Mouse (Mus musculus) heart, embryonic 15.5 days (tissue): ENCODE measurements around the gene Gm26897. TPM values are rescaled to one million over a fixed set of nuclear protein-coding genes. Genes with fewer than 3 reads are reported as not detected.

ENCODE experiments used
- ATAC-seq: fragments of 200-750 bp; cut with Nextera tagmentation; replicated peaks from 2 replicates; pipeline ENCODE4 v1.8.0; 2017; ENCODE audit warnings: low read depth, moderate TSS enrichment; ENCODE audit not compliant: insufficient number of reproducible peaks, insufficient read depth, low FRiP score
- H3K27ac ChIP-seq: fragments of 300-500 bp; sonication (generic); 2 replicates; pipeline ENCODE4 v1.5.1; 2015; ENCODE audit warnings: mild to moderate bottlenecking, inconsistent platforms
- H3K27me3 ChIP-seq: fragments of 300-500 bp; sonication (generic); 2 replicates; pipeline ENCODE4 v1.6.1; 2015; ENCODE audit warnings: inconsistent platforms
- H3K36me3 ChIP-seq: fragments of 300-500 bp; sonication (generic); 2 replicates; pipeline ENCODE4 v1.6.1; 2015; ENCODE audit warnings: mild to moderate bottlenecking, inconsistent platforms
- H3K4me1 ChIP-seq: fragments of 300-500 bp; sonication (generic); replicated peaks from 2 replicates; pipeline ENCODE4 v1.6.1; 2015; ENCODE audit warnings: inconsistent platforms
- H3K4me2 ChIP-seq: fragments of 300-500 bp; sonication (generic); 2 replicates; pipeline ENCODE4 v1.6.1; 2015; ENCODE audit warnings: inconsistent platforms, mild to moderate bottlenecking, moderate library complexity
- H3K4me3 ChIP-seq: fragments of 300-500 bp; sonication (generic); 2 replicates; pipeline ENCODE4 v1.5.1; 2015; ENCODE audit warnings: mild to moderate bottlenecking, inconsistent platforms
- H3K9ac ChIP-seq: fragments of 300-500 bp; sonication (generic); 2 replicates; pipeline ENCODE4 v1.6.1; 2015; ENCODE audit warnings: mild to moderate bottlenecking, inconsistent platforms
- H3K9me3 ChIP-seq: fragments of 300-500 bp; sonication (generic); replicated peaks from 2 replicates; pipeline ENCODE4 v1.6.1; 2016; ENCODE audit warnings: inconsistent platforms
- WGBS: fragments of 180-500 bp; shearing (Covaris S2); methylation state at CpG from one replicate; pipeline ENCODE4 v1.1.7; 2015; ENCODE audit warnings: mixed read lengths; 5-methylcytosine and 5-hydroxymethylcytosine counted together
- polyA plus RNA-seq: library from polyadenylated mRNA; unstranded; fragments of >200 nt; fragmentation: Nextera tagmentation; extraction: Ambion mirVana; gene quantifications from 2 replicates; pipeline ENCODE4 v1.2.1, GENCODE M21; 2015

Gm26897 gene
- polyA plus RNA-seq, 1 experiment from 2014 or later, result not detected

GRCm38 (mm10) chr5:111772591-111773406, 39.1 kb downstream of the Gm26897 start:
- no peaks in the 10 kb centered on the region for H3K36me3 ChIP-seq
- H3K4me3 ChIP-seq, result no peak overlapping the region
- ATAC-seq, result no peak
- peak overlapping the region; percentile 18; the same call in 1 of the 2 replicates for H3K27ac ChIP-seq
- H3K9me3 ChIP-seq, result no peaks in the 10 kb centered on the region
- H3K4me2 ChIP-seq, result no peak overlapping the region
- H3K27me3 ChIP-seq, result no peaks in the 10 kb centered on the region
- whole genome bisulfite sequencing, result 52% methylated on average over 13 of the region's 13 CpGs
- H3K4me1 ChIP-seq, result peaks cover 35% of the 10 kb centered on the region
- H3K9ac ChIP-seq, result no peak overlapping the region

GRCm38 (mm10) chr5:111773407-111773733, 39.6 kb downstream of the Gm26897 start:
- peaks cover 35% of the 10 kb centered on the region for H3K4me1 ChIP-seq
- no peak overlapping the region for H3K4me3 ChIP-seq
- H3K9ac ChIP-seq, result no peak overlapping the region
- H3K36me3 ChIP-seq, result no peaks in the 10 kb centered on the region
- no peaks in the 10 kb centered on the region for H3K27me3 ChIP-seq
- H3K27ac ChIP-seq, result no peak overlapping the region
- H3K9me3 ChIP-seq, result no peaks in the 10 kb centered on the region
- 66% methylated on average over 5 of the region's 5 CpGs for WGBS
- H3K4me2 ChIP-seq, result no peak overlapping the region
- no peak for ATAC-seq

GRCm38 (mm10) chr5:111776246-111776645, 42.5 kb downstream of the Gm26897 start:
- Histone ChIP-seq H3K4me2 (no peak overlapping the region), H3K4me1 (peaks cover 25% of the 10 kb centered on the region), H3K36me3 (no peaks in the 10 kb centered on the region), H3K9ac (no peak overlapping the region), H3K27me3 (no peaks in the 10 kb centered on the region), H3K4me3 (no peak overlapping the region), H3K9me3 (no peaks in the 10 kb centered on the region), H3K27ac (no peak overlapping the region)
- WGBS, result 81% methylated on average over 6 of the region's 6 CpGs
- ATAC-seq, result no peak

- no peak overlapping the region for H3K4me3 ChIP-seq
- H3K4me1 ChIP-seq, result peaks cover 15% of the 10 kb centered on the region
- H3K27ac ChIP-seq, result no peak overlapping the region
- H3K27me3 ChIP-seq, result no peaks in the 10 kb centered on the region
- WGBS, result 54% methylated on average over 5 of the region's 5 CpGs
- 0 out of 2 replicates have a peak, but pooled peaks have one; percentile 51 for ATAC-seq
- H3K9ac ChIP-seq, result no peak overlapping the region
- no peaks in the 10 kb centered on the region for H3K9me3 ChIP-seq
- H3K4me2 ChIP-seq, result no peak overlapping the region
- no peaks in the 10 kb centered on the region for H3K36me3 ChIP-seq
Measured at GRCm38 (mm10) chr5:111778093-111778492, 44.4 kb downstream of the Gm26897 start.

- Histone ChIP-seq H3K9me3 (no peaks in the 10 kb centered on the region), H3K36me3 (no peaks in the 10 kb centered on the region), H3K4me3 (no peak overlapping the region), H3K4me2 (no peak overlapping the region), H3K27ac (no peak overlapping the region), H3K4me1 (no peaks in the 10 kb centered on the region; the same call in 1 of the 2 replicates), H3K27me3 (0 out of 2 replicates have a peak, but pooled peaks cover 4% of the 10 kb centered on the region), H3K9ac (no peak overlapping the region)
- 86% methylated on average over 10 of the region's 10 CpGs for WGBS
- no peak for ATAC-seq
Measured at GRCm38 (mm10) chr5:111779776-111780485, 46.2 kb downstream of the Gm26897 start.
